Mouse (Mus musculus): ENCODE results near the gene Actl7b. TPM values are rescaled to one million over a fixed set of nuclear protein-coding genes. Genes with fewer than 3 reads are reported as not detected.
A peak's percentile ranks its signal among the peaks of the same experiment; 100 is the strongest.

Gene Actl7b
- polyA plus RNA-seq, 1 experiment from 2014 or later = 0.08 TPM

DNA sequence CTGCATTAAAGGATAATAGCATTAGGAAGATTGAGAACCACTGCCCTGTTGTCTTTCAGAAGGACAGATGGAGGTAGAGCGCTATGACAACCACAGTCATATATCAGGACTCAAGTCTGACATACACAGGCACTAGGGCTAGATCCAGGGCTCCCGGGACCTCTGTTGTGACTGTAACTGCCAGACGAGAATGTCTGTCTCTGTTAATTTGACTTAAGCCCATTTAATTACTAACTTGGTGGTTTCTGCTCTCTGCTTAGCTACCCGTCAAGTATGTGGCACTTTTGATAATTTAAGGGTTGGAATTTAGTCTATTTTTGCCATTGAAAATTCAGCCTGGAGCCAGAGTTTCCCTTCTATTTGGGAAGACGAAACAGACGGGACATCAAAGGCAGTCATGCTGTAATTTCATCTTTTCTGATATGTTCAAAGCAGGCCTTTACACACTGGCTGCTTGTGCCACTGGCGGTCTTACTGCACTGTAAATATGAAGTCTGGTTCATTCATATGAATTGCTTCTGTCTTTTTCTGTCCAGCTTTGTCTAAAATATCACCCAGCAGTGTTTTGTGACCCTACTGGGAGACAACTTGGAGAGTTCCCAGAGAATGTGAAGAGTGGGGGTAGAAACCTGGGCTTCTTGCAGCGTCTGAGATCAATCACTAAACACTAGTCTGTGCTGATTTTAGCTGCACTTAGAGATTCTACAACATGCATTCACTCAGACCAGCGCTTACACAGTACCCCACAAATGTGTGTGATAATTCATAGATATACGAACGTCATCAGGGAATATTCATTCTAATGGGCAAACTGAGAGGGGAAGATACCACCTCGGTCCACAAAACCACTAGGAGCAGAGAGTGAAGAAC, 22.4 kb downstream of the Actl7b start:
- no peak overlapping the region for H3K9ac ChIP-seq (replicated peaks; ENCODE audit: low read depth)
- WGBS = 58% methylated on average over 12 of the region's 12 CpGs
- TF ChIP-seq EP300 (IDR thresholded peaks at IDR 0.05) (no peak), CTCF (IDR thresholded peaks at IDR 0.05) (no peak)
- no peak overlapping the region for H3K27ac ChIP-seq (ENCODE audit: low read length)
- no peak for DNase-seq (ENCODE audit: low spot score)
- no peaks in the 10 kb centered on the region for H3K27me3 ChIP-seq (replicated peaks; ENCODE audit: insufficient read depth, low read length)
- ATAC-seq = no peak
- H3K4me3 ChIP-seq (ENCODE audit: low read depth, low read length) = no peak overlapping the region
- no peaks in the 10 kb centered on the region for H3K4me1 ChIP-seq (ENCODE audit: insufficient read depth, low read depth, low read length)
- no peak overlapping the region for H3K4me2 ChIP-seq (replicated peaks; ENCODE audit: low read depth, low read length)
- no peaks in the 10 kb centered on the region for H3K36me3 ChIP-seq (ENCODE audit: insufficient read depth, low read length)
- H3K9me3 ChIP-seq (ENCODE audit: low read length) = no peaks in the 10 kb centered on the region

DNA sequence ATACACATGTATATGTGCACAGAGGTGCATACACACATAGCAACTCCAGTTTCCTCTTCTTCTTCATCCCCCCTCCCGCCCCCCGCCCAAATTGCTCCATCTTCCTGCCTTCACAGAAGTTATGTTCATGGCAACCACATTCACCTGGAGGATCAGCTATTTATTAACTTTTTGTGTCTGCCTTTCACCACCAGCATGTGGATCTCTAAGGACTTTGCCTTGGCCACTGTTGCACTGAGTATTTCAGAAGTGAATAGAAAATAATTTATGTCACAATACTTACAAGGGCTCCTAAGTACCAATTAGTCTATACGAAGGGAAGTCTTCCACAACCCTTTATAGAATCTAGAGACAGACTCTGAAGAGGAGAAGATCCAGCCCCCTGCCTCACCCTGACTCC, 23.3 kb downstream of the Actl7b start:
- H3K4me3 ChIP-seq (ENCODE audit: low read depth, low read length) = no peak overlapping the region
- DNase-seq (ENCODE audit: low spot score) = no peak
- no peaks in the 10 kb centered on the region for H3K36me3 ChIP-seq (ENCODE audit: insufficient read depth, low read length)
- no peaks in the 10 kb centered on the region for H3K27me3 ChIP-seq (replicated peaks; ENCODE audit: insufficient read depth, low read length)
- no peak overlapping the region for H3K27ac ChIP-seq (ENCODE audit: low read length)
- ATAC-seq = no peak
- H3K4me2 ChIP-seq (replicated peaks; ENCODE audit: low read depth, low read length) = no peak overlapping the region
- no peak overlapping the region for H3K9ac ChIP-seq (replicated peaks; ENCODE audit: low read depth)
- H3K4me1 ChIP-seq (ENCODE audit: insufficient read depth, low read depth, low read length) = no peaks in the 10 kb centered on the region
- TF ChIP-seq EP300 (IDR thresholded peaks at IDR 0.05) = no peak
- no peak for TF ChIP-seq CTCF (IDR thresholded peaks at IDR 0.05)
- no peaks in the 10 kb centered on the region for H3K9me3 ChIP-seq (ENCODE audit: low read length)
- 83% methylated on average over 3 of the region's 3 CpGs for WGBS

DNA sequence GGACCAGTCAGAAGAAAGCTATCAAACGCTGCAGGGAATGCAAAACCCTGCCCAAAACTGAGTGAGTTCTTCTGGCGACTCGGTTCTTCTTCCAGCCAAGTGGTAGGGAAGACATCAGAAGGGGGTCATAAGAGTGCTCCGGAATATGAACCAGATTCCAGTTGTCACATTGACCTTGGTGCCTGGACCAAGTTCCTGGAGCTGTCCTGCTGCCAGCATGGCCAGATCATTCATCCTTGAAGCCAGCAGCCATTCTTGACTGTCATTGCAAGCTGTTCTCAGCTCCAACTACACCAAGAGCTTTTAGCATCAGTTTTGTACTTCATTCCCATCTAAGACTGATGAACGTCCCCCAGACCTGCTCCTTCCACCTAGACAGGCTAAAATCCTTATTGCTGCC, 24.4 kb downstream of the Actl7b start:
- ATAC-seq (no peak), DNase-seq (ENCODE audit: low spot score) (no peak)
- Histone ChIP-seq H3K4me2 (replicated peaks; ENCODE audit: low read depth, low read length) (no peak overlapping the region), H3K4me3 (ENCODE audit: low read depth, low read length) (no peak overlapping the region), H3K36me3 (ENCODE audit: insufficient read depth, low read length) (no peaks in the 10 kb centered on the region), H3K4me1 (ENCODE audit: insufficient read depth, low read depth, low read length) (no peaks in the 10 kb centered on the region), H3K27ac (ENCODE audit: low read length) (no peak overlapping the region), H3K9ac (replicated peaks; ENCODE audit: low read depth) (no peak overlapping the region), H3K9me3 (ENCODE audit: low read length) (no peaks in the 10 kb centered on the region), H3K27me3 (replicated peaks; ENCODE audit: insufficient read depth, low read length) (no peaks in the 10 kb centered on the region)
- 52% methylated on average over 5 of the region's 5 CpGs for WGBS
- no peak for TF ChIP-seq CTCF (IDR thresholded peaks at IDR 0.05)
- no peak for TF ChIP-seq EP300 (IDR thresholded peaks at IDR 0.05)

DNA sequence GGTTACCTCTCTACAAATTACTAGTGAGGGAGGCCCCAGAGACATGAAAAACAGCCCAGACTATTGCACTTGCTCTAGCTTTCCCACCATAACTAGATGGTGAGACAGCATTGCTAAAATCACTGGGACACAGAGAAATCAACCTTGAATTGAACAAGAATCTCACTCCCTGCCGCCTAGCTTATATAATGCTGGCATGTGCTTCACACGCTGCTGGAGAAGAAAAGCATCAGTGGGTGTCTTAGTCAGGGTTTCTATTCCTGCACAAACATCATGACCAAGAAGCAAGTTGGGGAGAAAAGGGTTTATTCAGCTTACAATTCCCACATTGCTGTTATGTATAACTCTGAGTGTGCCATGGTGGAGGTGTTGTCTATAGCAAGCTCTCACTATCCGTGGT, 28.1 kb downstream of the Actl7b start:
- ATAC-seq = no peak
- 84% methylated on average over 3 of the region's 3 CpGs for WGBS
- H3K27ac ChIP-seq (ENCODE audit: low read length) = no peak overlapping the region
- no peak for DNase-seq (ENCODE audit: low spot score)
- no peak overlapping the region for H3K4me3 ChIP-seq (ENCODE audit: low read depth, low read length)
- no peaks in the 10 kb centered on the region for H3K4me1 ChIP-seq (ENCODE audit: insufficient read depth, low read depth, low read length)
- no peaks in the 10 kb centered on the region for H3K27me3 ChIP-seq (replicated peaks; ENCODE audit: insufficient read depth, low read length)
- no peak overlapping the region for H3K4me2 ChIP-seq (replicated peaks; ENCODE audit: low read depth, low read length)
- no peaks in the 10 kb centered on the region for H3K9me3 ChIP-seq (ENCODE audit: low read length)
- no peak for TF ChIP-seq EP300 (IDR thresholded peaks at IDR 0.05)
- no peak for TF ChIP-seq CTCF (IDR thresholded peaks at IDR 0.05)
- no peak overlapping the region for H3K9ac ChIP-seq (replicated peaks; ENCODE audit: low read depth)
- no peaks in the 10 kb centered on the region for H3K36me3 ChIP-seq (ENCODE audit: insufficient read depth, low read length)

DNA sequence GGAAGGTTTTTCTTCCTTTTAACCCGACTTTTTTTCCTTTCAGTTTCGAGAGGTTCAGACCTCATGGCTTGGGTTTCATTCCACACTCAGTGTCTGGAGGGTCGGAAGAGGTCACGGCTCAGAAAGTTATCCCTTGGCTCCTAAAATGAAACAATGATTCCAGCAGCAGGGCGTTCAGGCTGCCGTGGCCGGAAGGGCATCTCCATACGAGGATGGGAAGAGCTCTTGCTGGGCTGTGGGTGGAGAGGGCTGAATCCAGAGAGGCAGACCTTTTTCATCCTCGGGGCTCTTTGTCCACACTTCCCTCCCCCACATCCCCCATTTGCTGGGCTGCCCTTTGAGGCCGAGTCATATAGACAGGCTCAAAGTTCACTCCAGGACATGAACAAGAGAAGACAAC, 39.0 kb downstream of the Actl7b start:
- no peak overlapping the region for H3K27ac ChIP-seq (ENCODE audit: low read length)
- H3K4me2 ChIP-seq (replicated peaks; ENCODE audit: low read depth, low read length) = no peak overlapping the region
- 34% methylated on average over 10 of the region's 10 CpGs for WGBS
- H3K36me3 ChIP-seq (ENCODE audit: insufficient read depth, low read length) = no peaks in the 10 kb centered on the region
- no peaks in the 10 kb centered on the region for H3K27me3 ChIP-seq (replicated peaks; ENCODE audit: insufficient read depth, low read length)
- H3K9me3 ChIP-seq (ENCODE audit: low read length) = no peaks in the 10 kb centered on the region
- H3K4me1 ChIP-seq (ENCODE audit: insufficient read depth, low read depth, low read length) = no peaks in the 10 kb centered on the region
- no peak overlapping the region for H3K9ac ChIP-seq (replicated peaks; ENCODE audit: low read depth)
- no peak overlapping the region for H3K4me3 ChIP-seq (ENCODE audit: low read depth, low read length)
- ATAC-seq = no peak
- TF ChIP-seq CTCF (IDR thresholded peaks at IDR 0.05) = no peak
- TF ChIP-seq EP300 (IDR thresholded peaks at IDR 0.05) = no peak
- DNase-seq (ENCODE audit: low spot score) = no peak

DNA sequence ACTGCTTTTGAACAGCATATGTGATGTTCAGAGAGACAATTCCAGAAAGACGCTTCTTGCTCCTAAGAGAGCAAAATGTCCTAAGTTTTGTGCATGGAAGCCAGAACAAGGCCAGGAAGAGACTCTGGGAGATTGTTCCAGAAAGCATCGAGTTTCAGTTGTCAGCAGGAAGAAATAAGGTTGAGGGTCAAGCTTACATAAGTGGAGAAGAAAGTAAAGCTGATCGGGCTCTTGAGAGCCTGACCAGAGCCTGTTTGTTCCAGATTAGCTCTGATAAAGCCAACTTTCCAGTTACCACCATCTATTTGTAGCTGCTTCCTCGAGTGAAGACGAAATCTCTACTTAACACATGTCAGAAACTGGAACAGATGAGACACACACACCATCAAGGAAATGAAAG, 42.6 kb downstream of the Actl7b start:
- Histone ChIP-seq H3K4me3 (ENCODE audit: low read depth, low read length) (no peak overlapping the region), H3K4me2 (replicated peaks; ENCODE audit: low read depth, low read length) (no peak overlapping the region), H3K27me3 (replicated peaks; ENCODE audit: insufficient read depth, low read length) (no peaks in the 10 kb centered on the region), H3K27ac (ENCODE audit: low read length) (no peak overlapping the region), H3K9ac (replicated peaks; ENCODE audit: low read depth) (no peak overlapping the region), H3K9me3 (ENCODE audit: low read length) (no peaks in the 10 kb centered on the region), H3K36me3 (ENCODE audit: insufficient read depth, low read length) (no peaks in the 10 kb centered on the region), H3K4me1 (ENCODE audit: insufficient read depth, low read depth, low read length) (no peaks in the 10 kb centered on the region)
- TF ChIP-seq CTCF (IDR thresholded peaks at IDR 0.05) = no peak
- no peak for TF ChIP-seq EP300 (IDR thresholded peaks at IDR 0.05)
- ATAC-seq (no peak), DNase-seq (ENCODE audit: low spot score) (peak; percentile 21)
- 19% methylated on average over 5 of the region's 5 CpGs for WGBS
